Comparison of ENCODE assay signal across 10 mouse cellular contexts in the genomic region with DNA sequence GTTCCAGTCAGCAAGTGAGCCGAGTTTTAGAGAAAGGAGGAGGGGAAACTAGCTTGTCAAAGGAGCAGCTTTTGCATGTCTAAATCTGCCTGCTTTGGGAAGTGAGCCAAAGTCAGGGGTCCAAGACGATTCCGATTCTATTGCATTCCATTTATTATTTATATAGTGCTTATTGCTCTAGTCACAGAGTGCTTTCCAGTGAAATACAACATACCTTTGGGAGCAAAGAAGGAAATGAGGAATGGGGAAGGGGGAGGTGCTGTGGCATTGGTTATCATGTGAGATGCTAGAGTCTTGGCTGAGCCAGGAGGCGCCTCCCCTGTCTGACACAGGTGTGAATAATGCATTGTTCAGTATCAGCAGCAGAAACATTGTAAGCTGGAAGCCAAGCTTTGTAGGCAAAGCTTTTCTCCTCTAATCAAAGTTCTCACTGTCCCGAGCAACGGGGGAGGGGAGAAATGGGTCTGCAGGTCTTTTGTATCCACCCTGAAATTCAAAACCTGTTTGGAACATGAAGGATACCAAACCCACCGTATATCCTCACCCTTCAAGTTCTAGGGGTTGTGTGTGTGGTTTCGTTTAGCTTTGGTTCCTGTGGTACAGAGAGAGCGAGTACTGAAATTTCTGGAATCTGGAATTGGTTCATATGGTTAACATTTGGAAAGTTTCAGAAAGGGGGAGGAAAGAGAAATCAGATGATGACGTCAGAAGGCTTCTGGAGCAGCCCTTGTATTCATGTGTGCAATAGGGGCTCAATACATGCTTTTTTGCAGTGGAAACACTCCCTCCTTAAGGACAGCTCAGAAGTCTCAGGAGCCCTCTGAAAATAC. TPM values are rescaled to one million over a fixed set of nuclear protein-coding genes. Genes with fewer than 3 reads are reported as not detected.
DNase-seq lines count a peak whose midpoint lies in the region; ATAC-seq and TF ChIP-seq lines count a peak whose summit lies in the region.
"Had no signal": no experiment of that assay in that cellular context is flagged by ENCODE, and none has a peak within 500 bp of the region (broad histone marks: within the 10 kb centered on the region; RNA-seq: fewer than 3 reads in every experiment).

No protein-coding gene starts in this region.

- no peak for TF ChIP-seq POLR2A in kidney, adult 2 months (IDR thresholded peaks at IDR 0.05; ENCODE audit: low read depth, low read length)

- H3K27ac ChIP-seq in kidney, adult 2 months (ENCODE audit: insufficient read depth, low read depth, low read length): no peak overlapping the region
- peak overlapping the region; percentile 90 for H3K27ac ChIP-seq in embryonic facial prominence, embryonic 13.5 days
- peak overlapping the region; percentile 49; the same call in 1 of the 2 replicates for H3K27ac ChIP-seq in neural tube, embryonic 13.5 days (replicated peaks)
- no peak overlapping the region for H3K27ac ChIP-seq in liver, postnatal 0 days (ENCODE audit: low read depth)

- peaks cover 2% of the 10 kb centered on the region; the same call in 1 of the 2 replicates for H3K4me1 ChIP-seq in kidney, adult 2 months (ENCODE audit: control insufficient read depth, insufficient read depth, low read length)
- peaks cover 44% of the 10 kb centered on the region for H3K4me1 ChIP-seq in embryonic facial prominence, embryonic 13.5 days
- peaks cover 19% of the 10 kb centered on the region for H3K4me1 ChIP-seq in neural tube, embryonic 13.5 days (replicated peaks)
- no peaks in the 10 kb centered on the region for H3K4me1 ChIP-seq in liver, postnatal 0 days (ENCODE audit: insufficient read depth)

- H3K4me2 ChIP-seq in embryonic facial prominence, embryonic 13.5 days: peak overlapping the region; percentile 53
- H3K4me2 ChIP-seq in neural tube, embryonic 13.5 days: peak overlapping the region; percentile 27; the same call in 1 of the 2 replicates
- no peak overlapping the region for H3K4me2 ChIP-seq in liver, postnatal 0 days (ENCODE audit: low read depth, low read length)

- no peaks in the 10 kb centered on the region for H3K27me3 ChIP-seq in kidney, adult 2 months (replicated peaks; ENCODE audit: control insufficient read depth, insufficient read depth, low read length)
- no peaks in the 10 kb centered on the region for H3K27me3 ChIP-seq in embryonic facial prominence, embryonic 13.5 days
- H3K27me3 ChIP-seq in neural tube, embryonic 13.5 days: no peaks in the 10 kb centered on the region
- H3K27me3 ChIP-seq in liver, postnatal 0 days (ENCODE audit: insufficient read depth, low read length): no peaks in the 10 kb centered on the region

- ATAC-seq in embryonic facial prominence, embryonic 13.5 days (ENCODE audit: insufficient number of reproducible peaks, insufficient read depth, low FRiP score, low TSS enrichment, low read depth): peak; percentile 81
- peak; percentile 76 for ATAC-seq in neural tube, embryonic 13.5 days (ENCODE audit: low read depth)
- ATAC-seq in liver, postnatal 0 days: no peak
- ATAC-seq: Patski had no signal

- 43% methylated on average over 10 of the region's 10 CpGs for WGBS in kidney, adult 2 months
- 8% methylated on average over 10 of the region's 10 CpGs for WGBS in embryonic facial prominence, embryonic 13.5 days
- WGBS in neural tube, embryonic 13.5 days: 45% methylated on average over 10 of the region's 10 CpGs
- WGBS in liver, postnatal 0 days (ENCODE audit: insufficient replicate concordance): 55% methylated on average over 10 of the region's 10 CpGs

- no peaks in the 10 kb centered on the region for H3K36me3 ChIP-seq in kidney, adult 2 months (ENCODE audit: control insufficient read depth, insufficient read depth, low read length)
- H3K36me3 ChIP-seq in embryonic facial prominence, embryonic 13.5 days: no peaks in the 10 kb centered on the region
- no peaks in the 10 kb centered on the region for H3K36me3 ChIP-seq in neural tube, embryonic 13.5 days
- H3K36me3 ChIP-seq in liver, postnatal 0 days (replicated peaks; ENCODE audit: insufficient read depth, low read length): no peaks in the 10 kb centered on the region

- TF ChIP-seq EP300 in liver, postnatal 0 days (IDR thresholded peaks at IDR 0.05; ENCODE audit: low read depth): no peak

- no peak overlapping the region for H3K9ac ChIP-seq in embryonic facial prominence, embryonic 13.5 days
- no peak overlapping the region for H3K9ac ChIP-seq in neural tube, embryonic 13.5 days
- no peak overlapping the region for H3K9ac ChIP-seq in liver, postnatal 0 days (replicated peaks)

- peak; percentile 16 to 41 for DNase-seq in kidney, postnatal 4 days
- no peak for DNase-seq in kidney, adult 2 months
- DNase-seq in forelimb bud, embryonic 11.5 days (ENCODE audit: low read depth, low spot score): peak; percentile 20
- no peak for DNase-seq in liver, postnatal 0 days
- DNase-seq in cerebellum, postnatal 14 days: no peak
- DNase-seq: right cerebral cortex, postnatal 4 days; thymus, postnatal 25 days had no signal

- H3K4me3 ChIP-seq in kidney, adult 2 months (ENCODE audit: insufficient read depth, low read depth, low read length): no peak overlapping the region
- no peak overlapping the region; the same call in 1 of the 2 replicates for H3K4me3 ChIP-seq in embryonic facial prominence, embryonic 13.5 days
- no peak overlapping the region for H3K4me3 ChIP-seq in neural tube, embryonic 13.5 days
- H3K4me3 ChIP-seq in liver, postnatal 0 days (ENCODE audit: low read depth, low read length): no peak overlapping the region

- H3K9me3 ChIP-seq in embryonic facial prominence, embryonic 13.5 days: no peaks in the 10 kb centered on the region
- no peaks in the 10 kb centered on the region for H3K9me3 ChIP-seq in neural tube, embryonic 13.5 days
- no peaks in the 10 kb centered on the region for H3K9me3 ChIP-seq in liver, postnatal 0 days (ENCODE audit: low read length)

- no peak for TF ChIP-seq CTCF in kidney, adult 2 months (conservative IDR thresholded peaks at IDR 0.05; ENCODE audit: insufficient read depth, insufficient read length, low read depth, low read length)
- no peak for TF ChIP-seq CTCF in liver, postnatal 0 days (IDR thresholded peaks at IDR 0.05; ENCODE audit: low read depth)

RNA-seq across cellular contexts. Expression of gene Gm17359, which starts 11.5 kb away (rescaled TPM):
- 0.08 and 0.10 TPM in 2 replicates for polyA plus RNA-seq in kidney, adult 2 months (2012; rRNA removed)
- polyA plus RNA-seq in embryonic facial prominence, embryonic 13.5 days (2015; fragmentation: Nextera tagmentation; extraction: Ambion mirVana): not detected in 2 replicates
- not detected in 2 replicates for polyA plus RNA-seq in neural tube, embryonic 13.5 days (2015; fragmentation: Nextera tagmentation; extraction: Ambion mirVana)
- 0.09 TPM in 2 replicates for polyA plus RNA-seq in liver, postnatal 0 days (2015; fragmentation: Nextera tagmentation; extraction: Ambion mirVana)
- polyA plus RNA-seq: Patski had no signal

RNA-seq across cellular contexts. Expression of gene Rapgef2, which starts 38.6 kb away (rescaled TPM):
- 7.6 and 8.0 TPM in 2 replicates for polyA plus RNA-seq in kidney, adult 2 months (2012; rRNA removed)
- 8.9 and 9.2 TPM in 2 replicates for polyA plus RNA-seq in embryonic facial prominence, embryonic 13.5 days (2015; fragmentation: Nextera tagmentation; extraction: Ambion mirVana)
- 6.9 and 9.0 TPM in 2 replicates for polyA plus RNA-seq in neural tube, embryonic 13.5 days (2015; fragmentation: Nextera tagmentation; extraction: Ambion mirVana)
- polyA plus RNA-seq in liver, postnatal 0 days (2015; fragmentation: Nextera tagmentation; extraction: Ambion mirVana): 1.8 TPM in 2 replicates

Comparison
In these comparisons a context has a peak if more than half of its experiments do, and no peak if none do; other contexts are left out.
1. DNase-seq: peak in kidney, postnatal 4 days (2 of 2) and forelimb bud, embryonic 11.5 days (single experiment); none in kidney, adult 2 months (single experiment), liver, postnatal 0 days (single experiment) and cerebellum, postnatal 14 days (0 of 2).
2. H3K27ac ChIP-seq: peak in embryonic facial prominence, embryonic 13.5 days (single experiment) and neural tube, embryonic 13.5 days (single experiment); none in kidney, adult 2 months (single experiment) and liver, postnatal 0 days (single experiment).